Mouse (Mus musculus) layer of hippocampus, postnatal 36 days (tissue): ENCODE measurements at regions not wholly inside any gene's neighbourhood (a gene's known extent, or its start where the extent isn't known, plus 50 kb on each side); places are given as distances from the start of the nearest gene placed in this dataset.

ENCODE experiments used
- DNase-seq, 2 experiments: peaks; one replicate each; pipeline ENCODE4 v3.0.0; 2022

- no peak for DNase-seq
Measured at GRCm38 (mm10) chr9:74342176-74342575, 232.0 kb downstream of the Wdr72 start.

GRCm38 (mm10) chr9:74345027-74345426 is 234.9 kb downstream of the Wdr72 start:
- no peak for DNase-seq

GRCm38 (mm10) chr9:74348776-74349175 is 238.6 kb downstream of the Wdr72 start:
- no peak for DNase-seq

- no peak for DNase-seq
Measured at GRCm38 (mm10) chr9:74365930-74366438, 255.8 kb downstream of the Wdr72 start.

GRCm38 (mm10) chr9:74376191-74376590 is 266.0 kb downstream of the Wdr72 start:
- no peak for DNase-seq

- DNase-seq = no peak
Measured at GRCm38 (mm10) chr9:74377204-74377603, 267.0 kb downstream of the Wdr72 start.

- no peak for DNase-seq
Measured at GRCm38 (mm10) chr9:74384206-74384896, 274.2 kb downstream of the Wdr72 start.

GRCm38 (mm10) chr9:74425594-74425993 is 315.4 kb downstream of the Wdr72 start:
- no peak for DNase-seq

- no peak for DNase-seq
Measured at GRCm38 (mm10) chr9:74449981-74450380, 339.8 kb downstream of the Wdr72 start.

- no peak for DNase-seq
Measured at GRCm38 (mm10) chr9:74461084-74461483, 350.9 kb downstream of the Wdr72 start.

- DNase-seq = no peak
Measured at GRCm38 (mm10) chr9:74476830-74477229, 366.7 kb downstream of the Wdr72 start.

- no peak for DNase-seq
Measured at GRCm38 (mm10) chr9:74479273-74479672, 369.1 kb downstream of the Wdr72 start.

- no peak for DNase-seq
Measured at GRCm38 (mm10) chr9:74513887-74514286, 347.8 kb upstream of the Onecut1 start.

- no peak for DNase-seq
Measured at GRCm38 (mm10) chr9:74528550-74528949, 333.2 kb upstream of the Onecut1 start.

- DNase-seq = peak; percentile 72 to 77
Measured at GRCm38 (mm10) chr9:74530317-74530716, 331.4 kb upstream of the Onecut1 start.

- DNase-seq = peak in 1 of 2 experiments; percentile 4
Measured at GRCm38 (mm10) chr9:74530748-74531147, 331.0 kb upstream of the Onecut1 start.

GRCm38 (mm10) chr9:74531986-74532385 is 329.7 kb upstream of the Onecut1 start:
- no peak for DNase-seq

- no peak for DNase-seq
Measured at GRCm38 (mm10) chr9:74534976-74535375, 326.7 kb upstream of the Onecut1 start.

- DNase-seq = no peak
Measured at GRCm38 (mm10) chr9:74556116-74556515, 305.6 kb upstream of the Onecut1 start.

- DNase-seq = no peak
Measured at GRCm38 (mm10) chr9:74592757-74593156, 269.0 kb upstream of the Onecut1 start.

GRCm38 (mm10) chr9:74593970-74594369 is 267.8 kb upstream of the Onecut1 start:
- no peak for DNase-seq

GRCm38 (mm10) chr9:74604415-74604814 is 257.3 kb upstream of the Onecut1 start:
- no peak for DNase-seq

- no peak for DNase-seq
Measured at GRCm38 (mm10) chr9:74621957-74622356, 239.8 kb upstream of the Onecut1 start.

- DNase-seq = no peak
Measured at GRCm38 (mm10) chr9:74645394-74645793, 216.3 kb upstream of the Onecut1 start.

- no peak for DNase-seq
Measured at GRCm38 (mm10) chr9:74650036-74650435, 211.7 kb upstream of the Onecut1 start.
